Mouse (Mus musculus): ENCODE data around the gene Jam3. TPM values are rescaled to one million over a fixed set of nuclear protein-coding genes. Genes with fewer than 3 reads are reported as not detected.

Jam3 gene
- total and polyA plus RNA-seq, 3 experiments: 0.43 TPM; not detected in 2

DNA sequence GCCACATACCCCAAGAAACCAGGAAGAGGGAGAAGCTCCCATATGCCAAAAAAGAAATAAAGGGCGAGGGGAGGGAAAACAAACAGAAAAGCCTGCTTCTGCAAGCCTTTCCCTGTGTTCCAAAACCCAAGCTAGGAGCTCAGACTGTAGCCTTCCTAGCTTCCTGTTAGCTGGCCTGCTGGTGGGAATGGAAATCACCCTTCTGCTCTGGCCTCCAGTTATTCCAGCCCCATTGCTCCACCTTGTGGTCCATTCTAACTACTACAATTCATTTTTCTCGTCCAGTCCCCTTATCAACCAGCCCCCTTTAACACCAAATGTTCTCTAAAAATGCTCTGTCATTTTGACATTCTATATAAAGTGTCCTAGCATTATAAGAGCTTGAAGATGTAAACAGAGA lies 20.9 kb upstream of the Jam3 start:
- no peak overlapping the region for H3K4me3 ChIP-seq (ENCODE audit: control insufficient read depth in 1 of 2, insufficient read depth in 1 of 2, low read depth in 2 of 2, low read length in 2 of 2)

GRCm38 (mm10) chr9:27175682-27176081 lies 20.5 kb upstream of the Jam3 start:
- H3K27ac ChIP-seq (ENCODE audit: control insufficient read depth, low read depth, low read length): no peak overlapping the region
- no peaks in the 10 kb centered on the region for H3K79me2 ChIP-seq (ENCODE audit: control insufficient read depth, insufficient read depth, low read length, poor library complexity)
- H3K36me3 ChIP-seq (ENCODE audit: control insufficient read depth in 1 of 2, insufficient read depth in 2 of 2, low read length in 2 of 2): no peaks in the 10 kb centered on the region
- H3K9me3 ChIP-seq (replicated peaks; ENCODE audit: insufficient read depth, low read length): no peaks in the 10 kb centered on the region
- DNase-seq (ENCODE audit: low read depth, low spot score): no peak
- TF ChIP-seq SMC3 (IDR thresholded peaks at IDR 0.05; ENCODE audit: low read depth, low read length) (no peak), CHD2 (IDR thresholded peaks at IDR 0.05; ENCODE audit: low read length) (no peak), MEF2A (IDR thresholded peaks at IDR 0.05; ENCODE audit: extremely low read depth, insufficient replicate concordance, low read depth, low read length, poor library complexity, severe bottlenecking) (no peak), JUND (IDR thresholded peaks at IDR 0.05; ENCODE audit: low read depth, low read length) (no peak), MAZ (IDR thresholded peaks at IDR 0.05; ENCODE audit: low read depth, low read length) (no peak), MXI1 (IDR thresholded peaks at IDR 0.05; ENCODE audit: low read depth, low read length) (no peak), RCOR1 (IDR thresholded peaks at IDR 0.05; ENCODE audit: low read depth, low read length) (no peak), MAFK (IDR thresholded peaks at IDR 0.05; ENCODE audit: borderline replicate concordance, low read depth, low read length) (no peak), HCFC1 (IDR thresholded peaks at IDR 0.05; ENCODE audit: low read depth, low read length) (no peak), TAL1 (IDR thresholded peaks at IDR 0.05; ENCODE audit: low read length) (no peak), MAX (IDR thresholded peaks at IDR 0.05; ENCODE audit: low read length) (no peak), BHLHE40 (IDR thresholded peaks at IDR 0.05; ENCODE audit: borderline replicate concordance, low read depth, low read length) (no peak), ZMIZ1 (IDR thresholded peaks at IDR 0.05; ENCODE audit: low read depth, low read length) (no peak), GATA1 (IDR thresholded peaks at IDR 0.05; ENCODE audit: low read depth, low read length) (no peak), USF2 (IDR thresholded peaks at IDR 0.05; ENCODE audit: borderline replicate concordance in 1 of 2, insufficient read depth in 1 of 2, low read depth in 1 of 2, low read length in 2 of 2) (no peak), USF1 (IDR thresholded peaks at IDR 0.05; ENCODE audit: low read depth, low read length) (no peak), SIN3A (IDR thresholded peaks at IDR 0.05; ENCODE audit: low read length) (no peak), RAD21 (IDR thresholded peaks at IDR 0.05; ENCODE audit: low read depth, low read length) (no peak), TCF12 (IDR thresholded peaks at IDR 0.05; ENCODE audit: low read depth, low read length) (no peak), EP300 (IDR thresholded peaks at IDR 0.05; ENCODE audit: low read depth in 1 of 2, low read length in 2 of 2) (no peak)
- H3K4me3 ChIP-seq (ENCODE audit: control insufficient read depth in 1 of 2, insufficient read depth in 1 of 2, low read depth in 2 of 2, low read length in 2 of 2): no peak overlapping the region
- H3K27me3 ChIP-seq (ENCODE audit: control insufficient read depth in 1 of 2, insufficient read depth in 2 of 2, low read length in 2 of 2): no peaks in the 10 kb centered on the region
- H3K9ac ChIP-seq (ENCODE audit: control insufficient read depth, low read depth, low read length, poor library complexity, severe bottlenecking): no peak overlapping the region
- H3K4me1 ChIP-seq (ENCODE audit: control insufficient read depth in 1 of 2, insufficient read depth in 2 of 2, low read length in 2 of 2): no peaks in the 10 kb centered on the region

More for the DNA sequence above, 20.9 kb upstream of the Jam3 start:
- peak; percentile 34 for DNase-seq (ENCODE audit: low read depth, low spot score)
- no peaks in the 10 kb centered on the region for H3K9me3 ChIP-seq (replicated peaks; ENCODE audit: insufficient read depth, low read length)
- no peaks in the 10 kb centered on the region for H3K79me2 ChIP-seq (ENCODE audit: control insufficient read depth, insufficient read depth, low read length, poor library complexity)
- H3K27ac ChIP-seq (ENCODE audit: control insufficient read depth, low read depth, low read length): no peak overlapping the region
- TF ChIP-seq UBTF (IDR thresholded peaks at IDR 0.05; ENCODE audit: borderline replicate concordance, insufficient read depth, low read depth, low read length) (no peak), TBP (IDR thresholded peaks at IDR 0.05; ENCODE audit: low read depth, low read length) (no peak), RAD21 (IDR thresholded peaks at IDR 0.05; ENCODE audit: low read depth, low read length) (peak; percentile 56), NELFE (IDR thresholded peaks at IDR 0.05; ENCODE audit: low read depth, low read length) (no peak), POLR2A (IDR thresholded peaks at IDR 0.05; ENCODE audit: control insufficient read depth in 1 of 2, insufficient read depth in 1 of 2, low read depth in 1 of 2, low read length in 2 of 2, poor library complexity in 1 of 2) (no peak), CTCF (IDR thresholded peaks at IDR 0.05 in 2 of 3, conservative IDR thresholded peaks at IDR 0.05 in 1 of 3; ENCODE audit: control insufficient read depth in 1 of 3, insufficient read depth in 1 of 3, low read depth in 2 of 3, low read length in 3 of 3, poor library complexity in 1 of 3, severe bottlenecking in 1 of 3) (peak; percentile 24 to 58 (median 26); a peak in 4 of 6 replicates), SMC3 (IDR thresholded peaks at IDR 0.05; ENCODE audit: low read depth, low read length) (peak; percentile 57), GABPA (IDR thresholded peaks at IDR 0.05; ENCODE audit: low read depth, low read length) (no peak), ZC3H11A (IDR thresholded peaks at IDR 0.05; ENCODE audit: low read depth, low read length) (peak; percentile 32; the same call in 1 of the 2 replicates), USF2 (IDR thresholded peaks at IDR 0.05; ENCODE audit: borderline replicate concordance in 1 of 2, insufficient read depth in 1 of 2, low read depth in 1 of 2, low read length in 2 of 2) (no peak), USF1 (IDR thresholded peaks at IDR 0.05; ENCODE audit: low read depth, low read length) (no peak)
- H3K36me3 ChIP-seq (ENCODE audit: control insufficient read depth in 1 of 2, insufficient read depth in 2 of 2, low read length in 2 of 2): no peaks in the 10 kb centered on the region
- H3K9ac ChIP-seq (ENCODE audit: control insufficient read depth, low read depth, low read length, poor library complexity, severe bottlenecking): no peak overlapping the region
- no peaks in the 10 kb centered on the region for H3K27me3 ChIP-seq (ENCODE audit: control insufficient read depth in 1 of 2, insufficient read depth in 2 of 2, low read length in 2 of 2)
- no peaks in the 10 kb centered on the region for H3K4me1 ChIP-seq (ENCODE audit: control insufficient read depth in 1 of 2, insufficient read depth in 2 of 2, low read length in 2 of 2)
